Mouse (Mus musculus): ENCODE results near the gene Phpt1. TPM values are rescaled to one million over a fixed set of nuclear protein-coding genes. Genes with fewer than 3 reads are reported as not detected.

The Phpt1 gene
- 10 to 100 TPM; 62.5 to 68.3 TPM for total RNA-seq (2021)

GRCm38 (mm10) chr2:25574579-25575431 is at the start of gene Phpt1, which contains the start of gene Mamdc4:
Gene Phpt1 (minus strand): TSS chr2:25575224.
Gene Mamdc4 (minus strand): TSS chr2:25574845.
- peak; percentile 97 for DNase-seq

DNA sequence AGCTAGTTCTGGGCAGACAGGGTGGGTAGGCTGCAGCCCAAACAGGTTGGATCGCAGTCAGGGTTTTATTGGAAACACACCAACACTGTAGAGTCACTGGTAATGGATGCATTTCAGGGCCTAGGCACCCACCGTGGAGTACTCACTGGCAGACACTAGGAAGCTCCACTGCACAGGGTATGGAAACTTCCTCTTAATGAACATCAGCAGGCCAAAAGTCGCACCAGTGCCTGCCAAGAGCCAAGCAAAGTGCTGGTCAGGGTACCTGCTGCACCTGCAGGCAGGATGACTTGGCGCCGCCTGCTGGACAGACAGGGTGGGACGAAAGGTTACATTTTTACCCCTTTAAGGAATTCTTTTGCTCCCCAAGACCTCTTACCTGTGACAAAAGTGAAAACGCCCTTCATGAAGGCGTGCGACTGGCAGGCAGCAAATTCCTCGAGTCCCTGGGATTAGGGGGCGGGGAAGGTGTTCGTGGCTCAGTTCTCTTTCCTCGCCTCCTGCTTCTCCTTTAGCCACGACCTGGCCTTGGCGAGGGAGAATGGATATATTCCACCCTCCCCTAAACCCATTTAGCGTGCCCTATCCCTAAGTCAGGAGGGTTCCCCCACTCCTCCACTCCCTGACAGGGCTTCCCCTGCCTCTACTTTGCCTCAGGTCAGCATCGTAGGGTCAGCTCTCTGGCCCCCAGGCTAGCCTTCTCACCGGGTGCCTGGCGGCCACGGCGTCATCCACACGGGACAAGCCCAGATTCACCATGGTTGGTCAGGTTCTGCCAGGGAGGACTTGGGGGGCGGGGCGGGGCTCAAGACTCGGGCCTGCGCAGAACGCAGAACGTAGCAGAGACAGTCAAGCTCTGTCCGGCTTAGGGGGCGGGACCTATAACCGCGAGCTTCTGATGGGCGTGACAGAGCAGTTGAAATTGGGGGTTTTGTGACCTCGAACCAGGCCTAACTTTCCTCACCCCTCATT is 46.5 kb upstream of the Phpt1 start, which contains the start of gene Tmem141:
Gene Tmem141, minus strand, starts transcription at position 777 of the 972 bp plus-strand sequence.
- DNase-seq: peak; percentile 81 to 82

GRCm38 (mm10) chr2:25620852-25621228 is 45.8 kb upstream of the Phpt1 start:
- no peak for DNase-seq

DNA sequence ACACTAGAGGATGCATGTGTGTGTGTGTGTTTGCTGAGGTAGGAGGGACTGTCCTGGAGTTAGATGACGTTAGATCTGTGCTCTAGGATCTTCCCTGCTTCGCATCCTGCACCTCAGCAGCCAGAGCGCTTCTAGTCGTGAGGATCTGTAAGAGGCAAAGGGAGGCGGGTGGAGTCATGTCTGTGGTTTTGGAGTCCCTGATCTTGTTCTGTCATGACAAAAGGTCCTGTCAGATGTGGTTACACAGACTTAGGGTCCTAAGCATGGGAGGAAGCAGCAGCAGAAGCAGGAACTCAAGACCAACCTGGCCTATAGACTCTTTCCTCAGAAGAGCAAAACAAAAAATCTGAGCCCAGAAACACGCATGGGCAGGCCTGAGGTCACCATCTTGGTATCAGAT is 45.4 kb upstream of the Phpt1 start:
- no peak for DNase-seq

GRCm38 (mm10) chr2:25617578-25617977 is 42.6 kb upstream of the Phpt1 start, which contains the start of gene Ccdc183:
Gene Ccdc183 (minus strand): TSS chr2:25617678.
- DNase-seq: no peak

- DNase-seq: no peak
Measured at GRCm38 (mm10) chr2:25616398-25616797, 41.4 kb upstream of the Phpt1 start.

DNA sequence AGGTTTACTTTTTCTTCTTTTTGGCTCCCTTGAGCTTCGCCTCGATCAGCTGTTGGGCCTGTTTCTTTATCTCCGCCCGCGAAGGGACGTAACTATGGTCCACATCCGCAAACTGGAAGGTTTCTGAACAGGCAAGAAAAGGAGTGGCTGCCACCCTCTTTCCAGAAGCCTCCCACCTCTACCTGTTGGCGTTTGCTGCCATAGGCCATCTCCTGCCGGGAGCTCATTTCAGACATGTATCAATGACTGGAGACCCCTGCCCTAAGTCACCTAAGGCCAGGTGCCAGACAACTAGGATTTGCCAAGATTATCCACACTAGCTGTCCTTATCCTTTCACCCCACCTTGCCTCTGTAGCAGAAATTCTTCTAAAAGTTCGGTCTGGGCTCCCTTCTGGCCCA is 33.6 kb upstream of the Phpt1 start:
- no peak for DNase-seq

GRCm38 (mm10) chr2:25607761-25608622 is 33.0 kb upstream of the Phpt1 start, which contains the start of gene Rabl6:
Gene Rabl6 (minus strand): TSS chr2:25608521.
- DNase-seq: peak; percentile 88 to 92

- no peak for DNase-seq
Measured at GRCm38 (mm10) chr2:25602526-25602925, 27.5 kb upstream of the Phpt1 start.

GRCm38 (mm10) chr2:25600037-25600436 is 25.0 kb upstream of the Phpt1 start:
- DNase-seq: no peak

DNA sequence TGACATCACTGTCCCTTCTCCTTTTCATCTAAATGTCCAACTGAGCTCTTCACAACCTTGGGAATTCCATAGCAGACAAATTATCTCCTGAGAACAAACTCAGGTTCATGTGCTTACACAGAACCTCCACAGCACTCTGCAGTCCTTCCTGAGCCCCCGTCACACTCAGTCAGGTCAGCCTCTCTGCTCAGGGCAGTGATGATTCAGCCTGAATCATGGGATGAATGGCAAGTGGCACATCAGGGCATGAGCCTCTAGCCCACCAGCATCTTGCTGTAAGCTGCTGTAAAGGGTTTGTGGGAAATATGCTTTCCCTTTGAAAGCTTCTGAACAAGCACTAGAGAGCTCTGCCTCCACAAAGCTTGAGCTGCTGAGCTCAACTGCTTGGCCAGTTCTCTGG is 23.7 kb upstream of the Phpt1 start:
- no peak for DNase-seq

- no peak for DNase-seq
Measured at GRCm38 (mm10) chr2:25596765-25597510, 21.9 kb upstream of the Phpt1 start.

- DNase-seq: no peak
Measured at GRCm38 (mm10) chr2:25591863-25592262, 16.8 kb upstream of the Phpt1 start.

- no peak for DNase-seq
Measured at GRCm38 (mm10) chr2:25588227-25588907, 13.3 kb upstream of the Phpt1 start.

- DNase-seq: no peak
Measured at GRCm38 (mm10) chr2:25587290-25587689, 12.3 kb upstream of the Phpt1 start.

DNA sequence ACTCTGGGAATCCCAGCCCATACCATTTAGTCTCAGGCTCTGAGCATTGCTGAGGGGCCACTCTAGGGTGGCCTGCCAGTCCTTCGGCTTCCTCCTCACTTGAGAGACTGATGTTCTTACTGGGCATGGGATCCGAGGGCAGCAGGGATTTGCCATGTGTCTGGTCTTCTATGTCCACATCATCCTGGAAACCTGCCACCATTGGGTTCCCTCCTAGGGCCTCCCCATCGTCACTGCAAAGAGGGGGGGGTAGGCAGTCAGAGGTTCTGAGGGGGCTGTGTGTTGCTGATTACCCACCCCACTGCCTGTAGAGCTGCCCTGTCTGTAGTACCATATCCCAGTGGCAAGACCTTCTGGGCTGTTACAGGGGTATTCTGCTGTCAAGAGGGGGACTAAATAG is 10.6 kb upstream of the Phpt1 start:
- DNase-seq: no peak

DNA sequence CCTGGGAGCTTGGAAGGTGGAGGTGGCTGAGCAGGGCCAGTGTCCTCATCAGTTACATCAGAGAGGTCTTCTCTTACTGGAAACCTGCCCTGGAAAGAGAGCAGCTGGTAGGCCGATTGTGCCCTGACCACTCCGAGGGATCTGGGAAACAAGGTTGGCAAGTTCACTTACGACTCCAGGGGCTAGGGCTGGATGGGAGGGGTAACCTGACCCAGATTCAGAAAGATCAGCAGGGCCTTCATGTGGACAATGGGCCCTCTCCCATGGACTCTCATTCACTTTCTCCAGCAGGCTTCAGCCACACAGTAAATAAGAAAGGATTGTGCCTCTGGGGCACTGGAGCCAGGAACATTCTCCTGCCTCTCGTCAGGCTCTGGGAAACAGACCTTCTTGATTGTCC is 9.8 kb upstream of the Phpt1 start:
- no peak for DNase-seq

DNA sequence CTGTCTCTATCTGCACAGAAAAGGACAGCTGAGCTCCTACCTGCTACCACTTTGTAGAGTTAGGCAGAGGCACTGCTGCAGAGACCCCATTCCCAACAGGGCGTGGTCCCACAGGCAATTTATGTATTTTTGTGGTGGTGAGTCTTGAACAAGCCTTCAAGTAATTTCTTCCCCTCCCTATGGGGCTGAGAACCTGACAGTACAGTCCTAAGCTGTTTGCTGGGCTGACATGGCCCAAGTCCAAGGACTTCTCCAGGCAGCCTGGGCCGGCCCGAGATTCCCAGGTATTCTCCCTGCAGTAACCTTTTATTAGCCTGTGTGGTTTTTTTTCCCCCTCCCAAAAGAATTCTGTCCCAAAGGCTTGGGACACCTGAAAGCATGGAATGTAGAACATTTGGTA is 9.1 kb upstream of the Phpt1 start:
- DNase-seq: no peak

DNA sequence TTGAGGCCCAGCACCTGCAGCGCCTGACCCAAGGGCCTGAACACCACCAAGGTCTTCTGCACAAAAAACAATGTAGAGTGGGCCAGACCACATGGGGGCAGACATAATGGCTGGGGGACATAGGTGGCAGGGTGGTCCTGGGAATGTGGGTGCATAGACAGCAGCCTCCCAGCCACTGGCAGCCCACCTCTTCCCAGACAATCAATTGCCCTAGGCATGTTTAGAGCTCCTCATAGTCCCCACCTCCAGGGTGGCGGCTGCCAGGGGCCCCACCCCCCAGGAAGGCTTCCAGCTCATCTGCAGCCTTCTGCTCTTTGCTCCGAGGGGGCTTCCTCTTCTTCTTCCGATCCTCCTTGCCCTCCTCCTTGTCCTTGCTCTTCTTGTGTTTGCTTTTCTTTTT is 8.5 kb upstream of the Phpt1 start:
- DNase-seq: no peak

- no peak for DNase-seq
Measured at GRCm38 (mm10) chr2:25583120-25583481, 8.1 kb upstream of the Phpt1 start.
